Mouse (Mus musculus): ENCODE data around the gene Ccdc153. TPM values are rescaled to one million over a fixed set of nuclear protein-coding genes. Genes with fewer than 3 reads are reported as not detected.

The Ccdc153 gene
- polyA plus RNA-seq, 2 experiments from 2014 or later = not detected

DNA sequence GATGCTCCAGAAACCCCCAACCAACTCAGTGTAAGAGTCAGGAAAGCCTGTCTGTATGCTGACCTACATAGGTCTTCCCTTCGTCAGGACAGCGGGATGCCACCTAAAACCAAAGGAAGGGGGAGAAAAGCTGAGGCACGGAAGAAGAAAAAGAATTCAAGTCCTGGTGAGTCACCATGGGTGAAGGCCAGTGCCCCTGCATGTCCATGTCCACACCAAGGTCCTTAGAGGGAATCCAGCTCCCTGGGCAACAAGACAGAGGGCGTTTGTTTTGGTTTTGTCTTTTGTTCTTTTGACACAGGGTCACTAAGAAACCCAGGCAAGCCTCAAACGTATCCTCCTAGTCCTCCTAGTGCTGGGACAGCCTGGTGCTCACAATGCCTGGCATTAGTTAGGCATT lies 435 bp downstream of the Ccdc153 start:
- no peak for ATAC-seq

GRCm38 (mm10) chr9:44241418-44241817 lies 942 bp downstream of the Ccdc153 start:
- no peak for ATAC-seq

- ATAC-seq = no peak
Measured at GRCm38 (mm10) chr9:44243621-44244020, 3.1 kb downstream of the Ccdc153 start.

GRCm38 (mm10) chr9:44247907-44248306 lies 7.4 kb downstream of the Ccdc153 start:
- ATAC-seq = no peak

DNA sequence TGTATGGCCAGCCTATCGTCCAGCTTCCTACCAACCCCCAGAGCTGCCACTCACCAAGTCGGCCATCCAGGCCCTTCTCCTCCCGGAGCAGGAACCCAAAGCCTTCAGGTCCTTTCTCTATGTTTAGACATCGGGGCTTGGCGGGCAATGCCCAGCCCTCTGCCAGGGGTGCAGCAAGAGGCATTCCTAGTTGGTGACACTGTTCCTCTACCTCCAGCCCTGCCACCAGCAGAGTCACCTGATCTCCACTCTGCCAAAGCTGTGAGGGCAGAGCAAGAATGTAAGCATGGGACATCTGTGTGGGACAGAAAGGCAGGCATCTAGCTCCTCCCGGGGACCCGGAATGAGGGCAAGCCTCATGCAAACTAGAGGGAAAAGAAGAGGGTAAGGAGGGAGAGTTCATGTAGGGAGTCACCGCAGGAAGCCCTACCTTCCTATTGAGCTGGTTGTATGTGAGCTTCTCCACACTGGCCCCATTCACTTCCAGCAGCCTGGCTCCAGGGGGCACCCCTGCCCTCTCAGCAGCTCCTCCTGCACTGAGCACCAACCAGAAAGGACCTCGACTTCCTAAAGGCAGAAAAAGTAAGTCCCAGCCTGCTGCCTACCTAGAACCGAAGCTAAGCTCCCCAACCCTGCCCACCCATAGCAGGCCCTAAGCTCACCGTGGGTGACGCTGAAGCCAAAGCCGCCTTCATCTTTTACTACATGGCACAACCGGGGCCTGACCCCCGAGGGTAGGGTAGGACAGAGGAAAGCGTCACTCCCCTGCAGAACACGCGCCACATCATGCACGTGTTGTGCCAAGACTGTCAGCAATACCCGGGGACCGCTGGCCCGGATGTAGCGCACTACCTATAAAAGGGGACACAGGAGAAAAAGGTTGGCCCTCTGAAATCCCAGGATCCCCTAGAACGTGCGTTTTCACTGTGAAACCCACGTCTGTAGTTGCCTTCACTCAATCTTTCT lies 9.0 kb downstream of the Ccdc153 start:
- ATAC-seq = peak; percentile 41

DNA sequence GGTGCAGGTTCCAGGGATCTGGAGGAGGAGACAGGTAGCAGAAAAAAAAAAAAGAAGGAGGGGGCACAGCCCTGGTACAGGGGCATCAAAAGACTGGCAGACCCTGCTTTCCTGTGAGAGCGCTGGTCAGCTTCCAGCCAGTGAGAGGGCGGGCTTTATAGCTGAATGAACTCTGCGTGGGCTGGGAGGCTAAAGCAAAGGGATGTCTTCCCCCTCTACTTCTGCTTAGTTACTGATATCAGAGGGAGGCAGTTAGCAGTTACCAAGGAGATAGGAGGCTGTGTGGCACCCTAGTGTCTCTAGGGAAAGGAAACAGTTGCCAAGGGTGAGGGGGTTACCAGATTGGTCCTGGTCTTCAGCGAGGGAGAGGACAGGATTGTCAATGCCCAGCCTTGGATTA lies 10.0 kb downstream of the Ccdc153 start:
- no peak for ATAC-seq

DNA sequence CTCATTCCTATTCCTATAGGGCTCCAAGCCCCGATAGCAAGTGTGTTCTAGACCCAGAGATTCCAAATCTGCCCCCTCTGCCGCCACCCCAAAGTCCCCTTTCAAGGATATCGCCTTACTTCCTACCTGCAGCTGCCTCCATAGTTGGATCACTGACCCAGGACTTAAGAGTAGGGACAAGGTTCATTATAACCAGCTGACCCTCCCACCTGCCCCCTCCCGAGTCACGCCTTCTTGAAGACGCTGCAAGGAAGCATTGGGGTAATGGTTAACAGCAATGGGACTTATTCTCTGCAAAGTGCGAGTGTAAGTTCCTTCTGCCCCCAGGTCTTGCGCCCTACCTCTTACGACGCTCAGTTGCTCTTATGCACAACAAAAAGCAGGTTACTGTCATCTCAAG lies 10.8 kb downstream of the Ccdc153 start, which contains the start of gene Pdzd3:
TSS of gene Pdzd3 (minus strand) at position 158 of the 400 bp plus-strand sequence.
- no peak for ATAC-seq

GRCm38 (mm10) chr9:44253441-44253840 lies 13.0 kb downstream of the Ccdc153 start:
- ATAC-seq = no peak

- no peak for ATAC-seq
Measured at GRCm38 (mm10) chr9:44254508-44255135, 14.1 kb downstream of the Ccdc153 start.

- ATAC-seq = no peak
Measured at GRCm38 (mm10) chr9:44255136-44255521, 14.7 kb downstream of the Ccdc153 start.

GRCm38 (mm10) chr9:44256213-44256612 lies 15.7 kb downstream of the Ccdc153 start:
- no peak for ATAC-seq

DNA sequence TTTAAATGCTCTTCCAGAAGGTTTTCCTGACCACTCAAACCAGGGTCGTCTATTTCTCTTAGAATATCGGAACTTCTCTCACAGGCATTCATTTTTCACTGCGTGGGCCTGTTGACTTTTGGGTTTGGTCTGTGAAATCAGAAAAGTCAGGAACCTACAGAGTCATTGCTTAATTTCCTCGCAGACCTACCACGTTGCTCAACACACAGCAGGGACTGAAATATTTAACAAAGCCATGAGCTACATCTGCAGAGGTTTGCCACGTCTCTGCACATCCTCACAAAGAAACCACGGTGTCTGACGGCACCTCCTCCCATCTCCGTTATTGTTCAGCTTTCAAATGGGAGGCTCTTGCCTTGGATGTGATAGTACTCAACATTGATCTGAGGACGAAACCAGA lies 18.5 kb downstream of the Ccdc153 start:
- ATAC-seq = no peak

DNA sequence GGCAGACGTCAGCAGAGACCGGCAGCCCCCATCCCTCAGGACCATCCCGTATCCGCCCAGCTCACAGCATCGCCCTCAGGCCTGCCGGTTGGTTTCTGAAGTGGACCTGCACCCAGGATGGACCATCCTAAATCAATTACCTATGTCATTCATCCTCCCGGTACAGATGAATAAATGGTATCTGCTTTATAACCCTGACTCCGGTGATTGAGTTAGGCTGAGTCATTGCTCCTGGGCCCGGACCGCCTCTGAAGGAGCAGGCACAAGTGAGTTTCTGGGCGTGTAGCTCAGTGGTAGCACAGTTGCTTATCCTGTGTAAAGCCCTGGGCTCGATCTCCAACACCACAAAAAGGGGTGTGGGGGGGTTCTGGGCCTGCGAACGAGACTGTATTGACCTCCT lies 20.9 kb downstream of the Ccdc153 start:
- no peak for ATAC-seq

DNA sequence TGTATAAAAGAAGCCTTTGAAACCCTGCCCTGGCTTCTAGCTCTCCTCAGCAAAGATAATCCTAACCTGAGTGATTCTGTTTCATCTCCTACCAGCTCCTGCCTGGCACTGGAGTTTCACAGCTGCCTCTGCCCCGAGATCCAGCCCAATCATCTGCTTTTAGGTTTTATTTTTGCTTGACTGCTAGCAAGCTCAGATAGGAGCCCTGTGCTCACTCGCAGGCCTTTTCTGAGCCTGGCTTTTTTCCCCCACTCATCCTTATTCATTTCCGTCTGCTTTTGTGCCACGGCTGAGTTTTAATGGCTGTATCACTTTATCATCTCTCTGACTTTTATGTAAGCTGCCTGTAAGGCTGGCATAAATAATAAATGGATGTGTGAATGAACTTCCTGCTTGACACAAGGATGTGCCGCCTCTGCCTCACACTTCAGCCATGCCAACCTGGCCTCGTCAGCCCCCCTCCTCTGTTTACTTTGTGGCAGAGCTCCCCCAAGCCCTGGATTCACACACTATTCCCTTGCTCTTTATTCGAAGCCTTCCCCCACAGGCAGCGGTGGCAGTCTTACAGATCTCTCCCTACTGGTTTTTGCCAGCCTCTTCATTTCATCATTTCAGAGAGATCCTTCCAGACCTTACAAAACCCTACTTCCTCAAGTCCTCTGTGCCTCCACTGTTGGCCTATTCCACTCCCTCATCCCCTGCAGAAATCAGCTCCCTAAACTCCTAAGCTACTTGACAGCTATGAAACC lies 26.2 kb downstream of the Ccdc153 start:
- ATAC-seq = no peak

DNA sequence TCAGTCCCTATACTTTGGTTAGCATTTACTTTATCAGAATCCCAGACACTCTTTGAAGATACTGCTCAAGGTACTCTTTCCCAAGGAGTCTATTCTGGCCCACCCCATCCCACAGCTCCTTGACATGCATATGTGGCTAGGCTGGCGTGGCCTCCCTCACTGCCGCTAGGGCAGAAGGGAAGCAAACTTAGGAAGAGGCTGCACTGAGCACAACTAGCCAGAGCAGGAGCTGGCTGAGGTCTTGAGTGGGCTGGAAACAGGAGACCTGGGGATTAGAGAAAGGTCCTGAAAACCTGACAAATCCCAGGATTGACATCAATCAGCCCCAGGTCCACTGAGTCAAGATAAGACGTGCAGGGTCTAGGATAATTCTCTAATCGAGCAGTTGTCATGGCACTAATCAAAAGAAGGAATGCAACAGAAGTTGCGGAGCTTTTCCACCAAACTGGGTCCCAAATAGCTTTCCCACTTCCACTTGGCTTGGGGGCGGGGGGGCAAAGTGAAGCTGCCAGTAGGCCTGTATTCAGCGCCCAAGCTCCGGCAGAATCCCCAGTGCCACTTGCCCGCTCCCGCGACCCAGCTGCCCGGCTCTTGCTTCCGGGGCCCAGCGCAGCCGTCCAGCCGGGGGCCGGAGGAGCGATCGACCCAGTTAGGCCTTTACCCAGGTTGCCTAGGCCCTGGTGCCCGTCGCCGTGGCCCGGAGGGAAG lies 27.0 kb downstream of the Ccdc153 start:
- no peak for ATAC-seq

- ATAC-seq = peak; percentile 95
Measured at GRCm38 (mm10) chr9:44268027-44268360, 27.5 kb downstream of the Ccdc153 start.

DNA sequence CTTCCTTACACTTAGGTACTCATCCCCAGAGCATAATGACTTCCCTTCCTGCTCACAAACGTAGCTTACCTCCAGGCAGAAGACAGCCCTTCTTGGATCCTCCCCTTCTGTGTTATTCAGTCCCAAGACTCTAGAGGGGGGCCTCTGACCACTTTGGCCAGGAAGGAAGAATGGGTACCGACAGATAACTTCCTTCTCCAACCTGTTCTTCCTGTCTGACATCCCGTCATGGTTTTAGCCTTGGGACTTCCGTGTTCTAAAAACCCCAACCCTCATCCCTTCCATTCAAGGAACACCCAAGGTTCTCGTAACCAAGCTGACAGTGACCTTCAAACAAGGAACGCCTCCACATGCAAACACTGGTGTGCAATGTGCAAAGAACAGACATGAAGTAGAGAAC lies 28.0 kb downstream of the Ccdc153 start, which contains the start of gene Nlrx1:
TSS of gene Nlrx1 (minus strand) at position 168 of the 400 bp plus-strand sequence.
- ATAC-seq = peak; percentile 33

DNA sequence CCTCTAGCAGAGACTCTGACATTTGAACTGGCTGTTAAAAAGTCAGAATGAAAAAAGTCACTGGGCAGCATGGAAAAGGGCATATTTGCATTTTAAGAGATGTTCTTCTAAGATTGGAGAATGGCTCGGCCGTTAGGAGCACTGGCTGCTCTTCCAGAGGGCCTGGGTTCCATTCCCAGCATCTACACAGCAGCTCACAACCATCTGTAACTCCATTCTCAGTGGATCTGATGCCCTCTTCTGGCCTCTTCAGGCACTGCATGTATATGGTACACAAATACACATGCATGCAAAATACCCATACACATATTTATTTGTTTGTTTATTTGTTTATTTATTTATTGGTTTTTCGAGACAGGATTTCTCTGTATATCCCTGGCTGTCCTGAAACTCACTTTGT lies 28.6 kb downstream of the Ccdc153 start:
- ATAC-seq = no peak

- ATAC-seq = no peak
Measured at GRCm38 (mm10) chr9:44269973-44270372, 29.5 kb downstream of the Ccdc153 start.

GRCm38 (mm10) chr9:44283183-44283582 lies 42.7 kb downstream of the Ccdc153 start:
- no peak for ATAC-seq

DNA sequence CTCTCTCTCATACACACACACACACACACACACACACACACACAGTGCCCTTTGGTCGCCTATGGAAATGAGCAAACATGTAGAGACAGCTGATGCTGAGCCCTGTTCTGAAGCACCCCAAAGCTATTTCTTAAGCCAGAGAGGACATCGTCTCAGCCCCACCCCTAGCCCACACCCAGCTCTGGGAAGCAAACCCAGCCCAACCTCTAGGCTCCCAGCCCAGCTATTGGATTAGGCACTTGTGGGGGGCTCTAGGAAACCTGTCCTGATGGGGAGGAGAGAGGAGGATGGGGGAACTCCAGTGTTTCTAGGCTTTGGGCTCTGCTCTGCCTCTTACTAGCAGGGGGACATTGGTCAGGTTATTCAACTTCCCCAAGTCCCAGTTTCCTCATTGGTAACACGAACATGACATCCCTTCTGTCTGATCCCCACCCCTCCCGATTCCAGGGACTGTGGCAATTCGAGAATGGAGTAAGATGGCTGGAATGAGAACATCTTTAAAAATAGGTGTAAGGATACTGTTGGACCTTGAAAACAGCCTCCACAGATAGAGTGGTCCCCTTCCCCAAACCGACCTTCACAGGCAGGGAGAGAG lies 45.9 kb downstream of the Ccdc153 start:
- ATAC-seq = no peak

DNA sequence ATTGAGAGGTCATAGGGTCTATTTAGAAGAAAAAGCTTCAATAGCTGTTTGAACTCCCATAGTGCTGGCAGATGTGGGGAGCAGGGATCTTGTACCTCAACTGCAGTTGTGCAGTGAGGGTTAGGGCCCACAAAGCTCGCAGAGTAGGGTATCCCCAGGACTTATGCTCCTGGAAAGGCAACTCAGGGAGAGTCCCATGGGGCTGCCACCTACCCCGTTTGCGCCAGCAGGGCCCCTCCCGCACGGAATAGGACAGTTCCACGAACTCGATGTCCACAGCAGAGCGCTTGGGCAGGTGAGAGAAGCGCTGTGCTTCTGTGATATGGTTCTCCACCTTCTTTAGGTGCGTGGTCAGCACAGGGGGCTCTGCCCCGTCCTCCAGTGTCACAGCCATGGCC lies 46.5 kb downstream of the Ccdc153 start:
- no peak for ATAC-seq

All from CD4-positive, CD25-positive, alpha-beta regulatory T cell, adult 4 months (primary cell).